Mouse (Mus musculus) midbrain, postnatal 0 days (tissue): ENCODE results near the gene Siah3. TPM values are rescaled to one million over a fixed set of nuclear protein-coding genes. Genes with fewer than 3 reads are reported as not detected.
"Not testable (repeated sequence)": the region's sequence is repeated elsewhere in the genome, so short reads cannot be mapped to it uniquely, and the experiment has no call there.

Source experiments
- ATAC-seq: fragments of 200-750 bp; cut with Nextera tagmentation; 2 replicates; pipeline ENCODE4 v1.8.0; 2017; ENCODE audit warnings: moderate number of reproducible peaks, mild to moderate bottlenecking, moderate TSS enrichment, moderate library complexity; ENCODE audit not compliant: low FRiP score
- DNase-seq: peaks from one replicate; pipeline ENCODE4 v3.0.0-alpha.2; 2015; ENCODE audit warnings: low spot score
- H3K27ac ChIP-seq: fragments of 300-500 bp; sonication (generic); 2 replicates; pipeline ENCODE4 v1.5.1; 2014; ENCODE audit warnings: low read depth, mild to moderate bottlenecking, low read length, mixed read lengths
- H3K27me3 ChIP-seq: fragments of 300-500 bp; sonication (generic); 2 replicates; pipeline ENCODE4 v1.6.1; 2014; ENCODE audit warnings: low read length, control low read depth, mixed read lengths; ENCODE audit not compliant: insufficient read depth
- H3K36me3 ChIP-seq: fragments of 300-500 bp; sonication (generic); 2 replicates; pipeline ENCODE4 v1.6.1; 2014; ENCODE audit warnings: low read length, control low read depth, mixed read lengths; ENCODE audit not compliant: insufficient read depth
- H3K4me1 ChIP-seq: fragments of 300-500 bp; sonication (generic); 2 replicates; pipeline ENCODE4 v1.6.1; 2014; ENCODE audit warnings: mild to moderate bottlenecking, control low read depth, antibody characterized with exemption, low read length, mixed read lengths; ENCODE audit not compliant: insufficient read depth
- H3K4me2 ChIP-seq: fragments of 300-500 bp; sonication (generic); 2 replicates; pipeline ENCODE4 v1.6.1; 2014; ENCODE audit warnings: low read depth, mild to moderate bottlenecking, low read length, mixed read lengths; ENCODE audit not compliant: poor library complexity, severe bottlenecking
- H3K4me3 ChIP-seq: fragments of 300-500 bp; sonication (generic); 2 replicates; pipeline ENCODE4 v1.5.1; 2014; ENCODE audit warnings: low read depth, mild to moderate bottlenecking, low read length, moderate library complexity
- H3K9ac ChIP-seq: fragments of 300-500 bp; sonication (generic); replicated peaks from 2 replicates; pipeline ENCODE4 v1.6.1; 2014; ENCODE audit warnings: mild to moderate bottlenecking, low read length, moderate library complexity, mixed read lengths; ENCODE audit not compliant: poor library complexity, severe bottlenecking
- H3K9me3 ChIP-seq: fragments of 300-500 bp; sonication (generic); 2 replicates; pipeline ENCODE4 v1.6.1; 2016; ENCODE audit warnings: low read length, control low read depth
- CTCF ChIP-seq: IDR thresholded peaks from 2 replicates; pipeline ENCODE4 v1.5.1; 2016; ENCODE audit warnings: antibody characterized with exemption, mild to moderate bottlenecking
- WGBS: fragments of 180-500 bp; shearing (Covaris S2); extraction: QIAGEN DNeasy Blood & Tissue Kit; methylation state at CpG from one replicate; pipeline ENCODE4 v1.1.7; 2014; 5-methylcytosine and 5-hydroxymethylcytosine counted together
- polyA plus RNA-seq: library from polyadenylated mRNA; unstranded; fragments of >200 nt; fragmentation: Nextera tagmentation; extraction: Ambion mirVana; gene quantifications from 2 replicates; pipeline ENCODE4 v1.2.1, GENCODE M21; 2015
- total RNA-seq: library from RNA; depleted of rRNA; stranded (reverse); fragments of >200 nt; gene quantifications from 2 replicates; pipeline ENCODE4 v1.2.3, GENCODE M21; 2014

Siah3 gene
- total and polyA plus RNA-seq, 2 experiments from 2014 or later, result 2.5 to 9.2 TPM

DNA sequence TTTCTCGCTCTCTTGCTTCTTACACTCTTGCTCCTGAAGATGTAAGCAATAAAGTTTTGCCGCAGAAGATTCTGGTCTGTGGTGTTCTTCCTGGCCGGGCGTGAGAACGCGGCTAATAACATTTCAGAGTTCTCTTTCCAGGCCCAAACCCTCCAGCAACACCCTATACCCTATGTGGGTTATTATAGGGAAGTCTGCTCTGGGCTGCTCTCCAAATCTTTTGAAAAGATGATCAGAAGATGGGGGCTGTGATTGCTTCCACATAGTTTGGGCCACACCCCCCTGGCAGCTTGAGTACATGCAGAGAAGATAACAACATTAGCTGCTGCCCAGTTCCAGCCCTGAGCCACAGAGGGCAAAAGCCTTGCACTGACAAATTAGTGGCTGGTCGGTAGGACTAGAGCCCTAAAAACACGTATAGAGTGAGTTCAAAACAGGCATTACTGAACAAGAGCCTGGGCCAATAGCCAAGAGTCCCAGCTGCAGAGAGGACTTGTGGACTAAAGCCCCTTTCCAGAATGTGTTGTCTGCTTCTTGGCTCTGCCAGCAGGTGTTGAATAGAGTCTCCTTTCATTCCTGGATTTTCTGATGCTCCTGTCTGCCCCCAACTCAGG is 24.5 kb upstream of the Siah3 start:
- Histone ChIP-seq H3K27me3 (no peaks in the 10 kb centered on the region), H3K4me2 (no peak overlapping the region), H3K36me3 (no peaks in the 10 kb centered on the region), H3K9ac (no peak overlapping the region), H3K9me3 (no peaks in the 10 kb centered on the region), H3K4me1 (peaks cover 6% of the 10 kb centered on the region; the same call in 1 of the 2 replicates), H3K27ac (no peak overlapping the region), H3K4me3 (no peak overlapping the region)
- no peak for ATAC-seq
- 92% methylated on average over 7 of the region's 8 CpGs for WGBS
- TF ChIP-seq CTCF, result no peak
- DNase-seq, result peak; percentile 67

GRCm38 (mm10) chr14:75432850-75433249 is 22.9 kb upstream of the Siah3 start:
- no peaks in the 10 kb centered on the region for H3K36me3 ChIP-seq
- H3K4me1 ChIP-seq, result peaks cover 6% of the 10 kb centered on the region; the same call in 1 of the 2 replicates
- H3K4me3 ChIP-seq, result no peak overlapping the region
- peak; percentile 53 for DNase-seq
- no peaks in the 10 kb centered on the region for H3K9me3 ChIP-seq
- no peak for ATAC-seq
- no peaks in the 10 kb centered on the region for H3K27me3 ChIP-seq
- H3K27ac ChIP-seq, result no peak overlapping the region
- TF ChIP-seq CTCF, result no peak
- whole genome bisulfite sequencing, result 32% methylated on average over 10 of the region's 10 CpGs
- no peak overlapping the region for H3K9ac ChIP-seq
- no peak overlapping the region for H3K4me2 ChIP-seq

DNA sequence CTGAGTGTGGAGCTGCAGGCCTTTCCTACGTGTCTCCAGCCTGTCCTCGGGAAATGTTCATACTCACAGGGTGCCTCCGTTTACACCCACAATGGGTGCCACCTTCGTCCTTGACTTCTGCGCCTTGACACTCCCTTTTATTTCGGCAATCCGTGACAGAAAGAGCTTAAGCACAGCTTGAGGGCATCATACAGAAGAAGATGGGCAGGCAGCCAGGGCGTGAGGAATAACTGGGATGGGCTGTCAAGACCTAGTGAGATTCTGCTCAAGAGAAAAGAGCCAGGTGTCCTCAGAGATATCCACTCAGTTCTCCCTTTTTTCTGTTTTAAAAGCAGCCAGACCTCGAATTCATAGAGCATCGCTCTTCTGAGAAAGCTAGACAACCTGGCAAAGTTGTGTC is 21.2 kb upstream of the Siah3 start:
- no peaks in the 10 kb centered on the region for H3K9me3 ChIP-seq
- no peaks in the 10 kb centered on the region for H3K27me3 ChIP-seq
- H3K36me3 ChIP-seq, result no peaks in the 10 kb centered on the region
- no peak overlapping the region for H3K4me2 ChIP-seq
- TF ChIP-seq CTCF, result no peak
- no peak overlapping the region for H3K9ac ChIP-seq
- no peak for ATAC-seq
- no peak for DNase-seq
- H3K4me1 ChIP-seq, result peaks cover 6% of the 10 kb centered on the region; the same call in 1 of the 2 replicates
- no peak overlapping the region for H3K27ac ChIP-seq
- H3K4me3 ChIP-seq, result no peak overlapping the region
- 58% methylated on average over 10 of the region's 10 CpGs for WGBS

DNA sequence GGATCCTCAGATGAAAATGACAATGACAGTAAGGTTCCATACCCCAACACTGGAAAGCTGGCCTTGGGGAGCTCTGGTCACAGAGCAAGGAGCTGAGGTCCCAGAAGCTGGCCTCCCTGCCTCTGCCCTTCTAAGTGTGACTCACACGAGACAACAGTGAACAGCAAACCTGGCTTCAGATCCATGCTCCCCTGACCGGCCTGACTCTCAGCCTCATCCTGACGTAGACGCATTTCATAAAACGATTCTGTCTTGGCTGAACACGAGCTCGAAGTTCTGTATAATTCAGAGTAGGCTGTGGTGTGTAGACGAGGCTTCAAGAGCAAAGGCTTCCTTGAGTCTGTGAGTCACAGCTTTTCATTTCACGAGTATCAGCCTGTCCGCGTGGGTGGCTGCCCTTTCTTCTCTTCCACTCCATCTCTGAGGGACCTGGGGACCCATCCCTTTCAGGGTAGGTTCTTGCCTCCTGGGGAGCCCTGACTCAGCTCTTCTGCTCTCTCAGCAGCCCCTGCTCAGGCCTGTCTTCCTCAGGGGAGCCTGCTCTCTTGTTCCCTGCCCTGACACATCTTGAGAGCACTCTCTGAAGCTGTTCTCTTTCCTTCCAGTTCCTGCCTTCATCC is 11.2 kb upstream of the Siah3 start:
- Histone ChIP-seq H3K27me3 (no peaks in the 10 kb centered on the region), H3K9ac (no peak overlapping the region; the same call in 1 of the 2 replicates)

DNA sequence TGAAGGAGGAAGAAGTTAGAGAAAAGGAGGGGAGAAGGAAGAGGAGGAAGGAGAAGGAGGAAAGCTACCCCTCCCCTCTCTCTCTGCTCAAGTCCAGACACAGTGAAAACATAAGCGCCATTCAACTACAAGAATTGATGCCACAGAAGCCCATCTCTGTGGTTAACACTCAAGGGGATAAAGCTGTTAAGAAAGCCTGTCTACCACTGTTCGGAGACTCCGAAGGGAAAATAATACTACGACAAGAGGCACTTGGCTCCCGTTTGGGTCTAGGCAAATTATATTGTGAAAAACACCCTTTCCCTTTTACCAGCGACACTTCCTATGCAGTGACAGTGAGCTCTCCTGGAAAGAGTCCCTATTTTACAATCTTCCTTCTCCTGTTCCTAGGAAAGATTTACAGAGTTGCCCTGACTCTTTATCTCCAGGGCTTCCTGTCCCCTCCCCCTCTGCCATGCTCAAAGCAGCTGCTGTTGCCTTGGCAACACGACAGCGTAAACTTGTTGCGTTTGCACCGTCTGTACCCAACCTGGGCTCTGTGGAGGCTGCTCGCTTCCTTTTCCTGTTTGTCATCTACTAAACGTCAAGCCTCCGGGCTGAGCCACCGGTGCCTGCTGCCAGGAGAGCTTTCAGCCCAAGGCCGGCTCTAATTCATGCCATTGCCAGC is 10.4 kb upstream of the Siah3 start:
- Histone ChIP-seq H3K27me3 (no peaks in the 10 kb centered on the region), H3K4me1 (peaks cover 9% of the 10 kb centered on the region), H3K27ac (peak overlapping the region; percentile 77), H3K9me3 (no peaks in the 10 kb centered on the region), H3K9ac (peak overlapping the region; percentile 48; the same call in 1 of the 2 replicates), H3K36me3 (no peaks in the 10 kb centered on the region), H3K4me2 (peak overlapping the region; percentile 58), H3K4me3 (peak overlapping the region; percentile 29)
- DNase-seq (peak; percentile 89), ATAC-seq (peak; percentile 95)
- WGBS, result 2% methylated on average over 15 of the region's 15 CpGs
- no peak for TF ChIP-seq CTCF

More for the DNA sequence above, 11.2 kb upstream of the Siah3 start:
- peak overlapping the region; percentile 58 for H3K4me2 ChIP-seq
- DNase-seq (no peak), ATAC-seq (no peak)
- no peak overlapping the region; the same call in 1 of the 2 replicates for H3K27ac ChIP-seq
- peaks cover 9% of the 10 kb centered on the region for H3K4me1 ChIP-seq
- no peak for TF ChIP-seq CTCF
- H3K9me3 ChIP-seq, result no peaks in the 10 kb centered on the region
- whole genome bisulfite sequencing, result 70% methylated on average over 11 of the region's 11 CpGs
- no peaks in the 10 kb centered on the region for H3K36me3 ChIP-seq
- H3K4me3 ChIP-seq, result no peak overlapping the region

GRCm38 (mm10) chr14:75445948-75446281 is 9.9 kb upstream of the Siah3 start:
- no peaks in the 10 kb centered on the region for H3K27me3 ChIP-seq
- H3K9ac ChIP-seq, result 0 out of 2 replicates have a peak overlapping the region, but pooled peaks have one; percentile 48
- WGBS, result 27% methylated on average over 6 of the region's 6 CpGs
- H3K27ac ChIP-seq, result peak overlapping the region; percentile 77
- no peak; the same call in 1 of the 2 replicates for ATAC-seq
- peaks cover 9% of the 10 kb centered on the region for H3K4me1 ChIP-seq
- TF ChIP-seq CTCF, result no peak
- no peaks in the 10 kb centered on the region for H3K9me3 ChIP-seq
- H3K4me2 ChIP-seq, result peak overlapping the region; percentile 58
- no peak for DNase-seq
- no peaks in the 10 kb centered on the region for H3K36me3 ChIP-seq
- H3K4me3 ChIP-seq, result peak overlapping the region; percentile 29

- H3K4me3 ChIP-seq, H3K4me1 ChIP-seq, H3K27me3 ChIP-seq, DNase-seq, H3K9me3 ChIP-seq, H3K27ac ChIP-seq, ATAC-seq, H3K4me2 ChIP-seq, H3K9ac ChIP-seq, H3K36me3 ChIP-seq: not testable (repeated sequence)
Observed at GRCm38 (mm10) chr14:75446314-75446713, 9.5 kb upstream of the Siah3 start.
